Mouse (Mus musculus) lung, embryonic 14.5 days (tissue): ENCODE measurements at regions not wholly inside any gene's neighbourhood (a gene's known extent, or its start where the extent isn't known, plus 50 kb on each side); places are given as distances from the start of the nearest gene placed in this dataset.
A peak's percentile ranks its signal among the peaks of the same experiment; 100 is the strongest.

Experiments used
- ATAC-seq: fragments of 200-750 bp; cut with Nextera tagmentation; 2 replicates; pipeline ENCODE4 v1.8.0; 2017; ENCODE audit warnings: mild to moderate bottlenecking, moderate TSS enrichment, moderate library complexity; ENCODE audit not compliant: insufficient read depth
- DNase-seq: peaks from one replicate; pipeline ENCODE4 v3.0.0-alpha.2; 2015
- H3K27ac ChIP-seq: fragments of 300-500 bp; sonication (generic); 2 replicates; pipeline ENCODE4 v1.5.1; 2014; ENCODE audit warnings: low read depth, mild to moderate bottlenecking, moderate library complexity
- H3K27me3 ChIP-seq: fragments of 300-500 bp; sonication (generic); 2 replicates; pipeline ENCODE4 v1.6.1; 2014; ENCODE audit warnings: low read length, control low read depth; ENCODE audit not compliant: insufficient read depth
- H3K36me3 ChIP-seq: fragments of 300-500 bp; sonication (generic); 2 replicates; pipeline ENCODE4 v1.6.1; 2014; ENCODE audit warnings: control low read depth; ENCODE audit not compliant: insufficient read depth
- H3K4me1 ChIP-seq: fragments of 300-500 bp; sonication (generic); 2 replicates; pipeline ENCODE4 v1.6.1; 2014; ENCODE audit warnings: antibody characterized with exemption, control low read depth; ENCODE audit not compliant: insufficient read depth
- H3K4me2 ChIP-seq: fragments of 300-500 bp; sonication (generic); 2 replicates; pipeline ENCODE4 v1.6.1; 2014; ENCODE audit warnings: mild to moderate bottlenecking
- H3K4me3 ChIP-seq: fragments of 300-500 bp; sonication (generic); 2 replicates; pipeline ENCODE4 v1.5.1; 2014; ENCODE audit warnings: low read depth, low read length
- H3K9ac ChIP-seq: fragments of 300-500 bp; sonication (generic); 2 replicates; pipeline ENCODE4 v1.6.1; 2014
- H3K9me3 ChIP-seq: fragments of 300-500 bp; sonication (generic); 2 replicates; pipeline ENCODE4 v1.6.1; 2016; ENCODE audit warnings: low read depth, low read length, control low read depth
- CTCF ChIP-seq: IDR thresholded peaks from 2 replicates; pipeline ENCODE4 v1.5.1; 2016; ENCODE audit warnings: antibody characterized with exemption, low read depth
- WGBS: fragments of 180-500 bp; shearing (Covaris S2); extraction: QIAGEN DNeasy Blood & Tissue Kit; methylation state at CpG from one replicate; pipeline ENCODE4 v1.1.7; 2014; 5-methylcytosine and 5-hydroxymethylcytosine counted together

DNA sequence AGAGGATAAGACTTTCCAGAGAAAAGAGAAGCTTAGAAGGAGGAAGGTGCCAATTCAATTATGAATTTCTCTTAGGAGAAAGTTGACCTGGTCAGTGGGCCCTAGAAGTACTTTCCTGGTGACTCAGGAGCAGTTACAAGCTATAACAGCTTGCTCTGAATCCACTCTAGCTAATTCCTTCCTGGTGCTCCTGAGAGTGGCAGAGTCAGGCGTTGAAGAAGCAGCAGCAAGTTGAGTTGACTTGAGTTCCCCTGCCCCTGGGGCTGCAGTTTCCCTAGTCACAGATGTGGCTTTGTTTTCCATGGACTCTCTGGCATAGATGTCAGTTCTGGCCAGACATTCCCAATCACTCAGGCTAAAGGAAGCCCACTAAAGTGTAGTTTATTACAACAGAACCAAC is 85.9 kb downstream of the Osr1 start:
- Histone ChIP-seq H3K9me3 (no peaks in the 10 kb centered on the region), H3K27ac (no peak overlapping the region), H3K9ac (no peak overlapping the region), H3K36me3 (no peaks in the 10 kb centered on the region), H3K27me3 (no peaks in the 10 kb centered on the region), H3K4me2 (no peak overlapping the region), H3K4me3 (no peak overlapping the region), H3K4me1 (peaks cover 15% of the 10 kb centered on the region; the same call in 1 of the 2 replicates)
- TF ChIP-seq CTCF = no peak
- ATAC-seq (no peak), DNase-seq (peak; percentile 7)
- WGBS = 21% methylated on average over 1 of the region's 1 CpGs

DNA sequence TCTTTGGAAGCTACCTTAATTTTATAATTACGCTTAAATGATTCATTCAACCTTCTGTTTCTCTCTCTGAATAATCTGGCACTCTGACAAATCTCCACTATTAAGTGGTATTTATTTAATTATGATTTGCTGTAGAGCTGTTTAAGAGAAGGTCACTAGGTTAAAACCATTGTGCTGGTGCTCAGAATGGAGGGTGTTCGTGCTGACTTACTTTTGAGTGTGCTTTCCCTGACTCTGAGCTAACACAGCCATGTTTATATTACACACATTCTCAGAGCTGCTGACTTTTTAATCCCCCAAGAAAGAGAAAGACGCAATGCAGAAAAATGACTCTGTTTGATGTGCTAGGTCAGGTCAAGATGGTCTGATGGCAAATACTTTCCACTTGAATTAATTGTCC is 86.4 kb downstream of the Osr1 start:
- Histone ChIP-seq H3K9me3 (no peaks in the 10 kb centered on the region), H3K4me2 (no peak overlapping the region), H3K36me3 (no peaks in the 10 kb centered on the region), H3K4me1 (peaks cover 15% of the 10 kb centered on the region; the same call in 1 of the 2 replicates), H3K4me3 (no peak overlapping the region), H3K9ac (no peak overlapping the region), H3K27ac (no peak overlapping the region), H3K27me3 (no peaks in the 10 kb centered on the region)
- ATAC-seq (0 out of 2 replicates have a peak, but pooled peaks have one; percentile 47), DNase-seq (peak; percentile 45)
- WGBS = 23% methylated on average over 3 of the region's 3 CpGs
- TF ChIP-seq CTCF = no peak

DNA sequence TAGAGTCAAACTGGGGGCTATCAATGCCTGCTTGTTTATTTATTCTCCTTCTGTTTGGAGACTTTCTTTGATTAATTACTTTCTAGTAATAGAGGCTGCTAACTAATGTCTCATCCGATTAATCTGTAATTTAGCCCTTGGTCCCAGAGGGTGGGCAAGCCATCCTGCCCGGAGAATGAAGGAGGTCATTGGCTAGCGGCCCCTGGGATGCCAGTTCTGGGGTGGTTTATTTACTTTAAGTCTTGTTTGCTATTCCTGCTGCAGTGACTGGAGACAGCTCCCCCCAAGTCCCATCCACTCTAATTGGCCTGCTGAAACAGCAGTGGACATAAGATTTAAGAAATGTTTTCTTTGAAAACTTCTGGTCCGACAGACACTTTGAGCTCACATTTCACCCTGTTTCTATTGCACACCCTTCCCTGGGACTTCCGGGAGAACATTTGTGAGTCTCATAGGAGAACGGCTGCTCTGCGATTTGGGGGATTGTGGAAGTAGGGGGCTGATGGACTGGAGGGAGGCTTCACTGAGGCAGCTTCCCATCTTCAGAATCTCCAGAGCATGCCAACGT is 87.4 kb downstream of the Osr1 start:
- 15% methylated on average over 8 of the region's 8 CpGs for WGBS
- H3K4me2 ChIP-seq = no peak overlapping the region
- H3K9ac ChIP-seq = no peak overlapping the region
- peaks cover 15% of the 10 kb centered on the region; the same call in 1 of the 2 replicates for H3K4me1 ChIP-seq
- H3K4me3 ChIP-seq = no peak overlapping the region
- no peaks in the 10 kb centered on the region for H3K9me3 ChIP-seq
- H3K36me3 ChIP-seq = no peaks in the 10 kb centered on the region
- TF ChIP-seq CTCF = no peak
- DNase-seq = peak; percentile 14
- no peaks in the 10 kb centered on the region for H3K27me3 ChIP-seq
- ATAC-seq = no peak
- H3K27ac ChIP-seq = no peak overlapping the region

DNA sequence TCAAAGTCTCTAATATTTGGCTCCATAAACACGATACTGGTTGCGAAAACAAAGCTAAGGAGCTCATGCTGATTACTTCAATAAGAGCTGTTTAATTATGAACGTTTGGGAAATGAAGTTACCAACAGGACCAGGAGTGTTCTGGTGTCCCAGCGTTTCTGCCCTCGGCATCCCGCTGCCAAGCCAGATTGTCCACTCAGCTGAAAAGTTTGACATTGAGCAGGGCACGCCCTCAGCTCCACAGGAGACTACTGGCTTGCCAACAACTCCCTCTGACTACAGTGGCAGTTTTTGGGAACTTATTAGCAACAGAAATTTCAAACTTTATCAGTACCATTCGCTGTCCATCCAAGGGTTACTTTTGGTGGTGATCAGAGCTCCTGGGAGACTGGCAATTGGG is 87.9 kb downstream of the Osr1 start:
- peak; percentile 8 for DNase-seq
- Histone ChIP-seq H3K9me3 (no peaks in the 10 kb centered on the region), H3K4me3 (no peak overlapping the region), H3K27ac (no peak overlapping the region), H3K27me3 (no peaks in the 10 kb centered on the region), H3K36me3 (no peaks in the 10 kb centered on the region), H3K9ac (no peak overlapping the region), H3K4me1 (peaks cover 15% of the 10 kb centered on the region; the same call in 1 of the 2 replicates), H3K4me2 (no peak overlapping the region)
- no peak for ATAC-seq
- 36% methylated on average over 8 of the region's 8 CpGs for WGBS
- no peak for TF ChIP-seq CTCF

DNA sequence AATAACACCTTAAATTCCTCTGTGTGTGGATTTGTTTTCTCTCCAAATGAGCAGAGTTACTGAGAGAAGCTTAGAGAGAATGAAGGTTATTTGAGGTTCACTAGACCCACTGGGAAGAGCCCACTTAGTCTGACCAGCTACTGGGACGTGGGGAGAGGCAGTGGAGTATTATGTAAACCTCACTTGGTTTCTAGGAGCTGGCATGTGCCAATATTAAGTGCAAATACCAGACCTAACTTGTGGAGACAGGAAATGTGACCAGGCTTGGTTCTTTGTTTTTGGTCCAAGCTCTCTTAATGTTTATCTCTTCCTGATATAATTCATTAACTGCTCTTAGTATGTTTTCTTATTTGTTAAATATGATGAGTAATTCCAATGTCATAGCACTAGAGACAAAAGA is 90.4 kb downstream of the Osr1 start:
- DNase-seq = peak; percentile 17
- TF ChIP-seq CTCF = no peak

DNA sequence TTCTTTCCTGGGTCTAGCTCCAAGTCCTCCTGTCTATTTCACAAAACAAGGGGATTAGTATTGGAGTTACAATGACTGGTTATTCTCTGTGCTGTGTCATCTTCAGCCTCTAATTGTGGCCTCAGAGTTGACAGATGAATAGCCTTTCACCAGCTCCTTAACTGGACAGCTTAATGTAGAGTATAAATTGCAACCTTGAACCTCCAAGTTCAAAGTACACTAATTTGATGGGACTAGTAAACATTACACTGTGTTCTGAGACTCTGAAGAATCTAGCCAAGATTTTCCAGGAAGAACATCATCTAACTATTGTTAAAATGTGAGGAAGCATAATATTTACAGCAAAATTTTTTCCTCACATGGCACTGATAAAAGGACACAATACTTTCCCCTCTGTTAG is 118.9 kb downstream of the Osr1 start:
- DNase-seq (no peak), ATAC-seq (no peak)
- no peaks in the 10 kb centered on the region for H3K4me1 ChIP-seq

More for the DNA sequence above, 90.4 kb downstream of the Osr1 start:
- Histone ChIP-seq H3K4me1 (peaks cover 15% of the 10 kb centered on the region; the same call in 1 of the 2 replicates), H3K27ac (no peak overlapping the region), H3K4me2 (no peak overlapping the region), H3K36me3 (no peaks in the 10 kb centered on the region), H3K9ac (no peak overlapping the region), H3K4me3 (no peak overlapping the region), H3K9me3 (no peaks in the 10 kb centered on the region), H3K27me3 (no peaks in the 10 kb centered on the region)
- 15% methylated on average over 1 of the region's 1 CpGs for WGBS
- ATAC-seq = no peak

DNA sequence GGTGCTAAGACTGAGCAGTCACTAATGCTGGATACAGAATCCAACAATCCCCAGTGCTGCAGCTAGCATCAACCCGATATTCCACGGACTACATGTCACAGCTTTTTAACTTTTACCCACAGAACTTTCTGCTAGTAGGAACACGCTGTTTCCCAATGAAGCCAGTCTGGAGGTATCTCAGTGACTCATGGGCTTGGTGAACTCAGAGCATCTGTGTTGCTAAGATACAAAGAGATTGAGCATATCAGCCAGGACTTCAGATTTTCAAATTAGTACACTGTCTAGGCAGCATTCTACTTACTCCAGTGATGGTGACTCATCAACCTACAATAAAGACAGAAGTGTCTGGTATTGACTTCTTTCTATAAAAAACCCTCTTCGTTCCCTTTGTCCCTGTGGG is 119.6 kb downstream of the Osr1 start:
- H3K36me3 ChIP-seq = no peaks in the 10 kb centered on the region
- no peak for TF ChIP-seq CTCF
- no peaks in the 10 kb centered on the region for H3K27me3 ChIP-seq
- no peaks in the 10 kb centered on the region for H3K4me1 ChIP-seq
- no peak overlapping the region for H3K9ac ChIP-seq
- no peak overlapping the region for H3K4me3 ChIP-seq
- H3K27ac ChIP-seq = no peak overlapping the region
- WGBS = 90% methylated on average over 4 of the region's 4 CpGs
- no peak for DNase-seq
- ATAC-seq = no peak
- no peaks in the 10 kb centered on the region for H3K9me3 ChIP-seq
- no peak overlapping the region for H3K4me2 ChIP-seq

More for the DNA sequence above, 118.9 kb downstream of the Osr1 start:
- no peak overlapping the region for H3K9ac ChIP-seq
- H3K4me2 ChIP-seq = no peak overlapping the region
- no peaks in the 10 kb centered on the region for H3K36me3 ChIP-seq
- H3K27ac ChIP-seq = no peak overlapping the region
- no peak for TF ChIP-seq CTCF
- H3K27me3 ChIP-seq = no peaks in the 10 kb centered on the region
- no peaks in the 10 kb centered on the region for H3K9me3 ChIP-seq
- H3K4me3 ChIP-seq = no peak overlapping the region
